Mouse (Mus musculus) limb, embryonic 12.5 days (tissue): Measurements from ENCODE around the gene Dpm2. TPM values are rescaled to one million over a fixed set of nuclear protein-coding genes. Genes with fewer than 3 reads are reported as not detected.

Experiments used
- ATAC-seq: fragments of 200-750 bp; cut with Nextera tagmentation; 2 replicates; pipeline ENCODE4 v1.8.0; 2017; ENCODE audit warnings: low read depth, moderate TSS enrichment; ENCODE audit not compliant: insufficient number of reproducible peaks, insufficient read depth, low FRiP score, low TSS enrichment
- H3K27ac ChIP-seq: fragments of 300-500 bp; sonication (generic); 2 replicates; pipeline ENCODE4 v1.5.1; 2016; ENCODE audit warnings: mild to moderate bottlenecking, moderate library complexity
- H3K27me3 ChIP-seq: fragments of 300-500 bp; sonication (generic); 2 replicates; pipeline ENCODE4 v1.6.1; 2016; ENCODE audit warnings: mild to moderate bottlenecking, moderate library complexity
- H3K36me3 ChIP-seq: fragments of 300-500 bp; sonication (generic); 2 replicates; pipeline ENCODE4 v1.6.1; 2016; ENCODE audit warnings: mild to moderate bottlenecking, moderate library complexity
- H3K4me1 ChIP-seq: fragments of 300-500 bp; sonication (generic); replicated peaks from 2 replicates; pipeline ENCODE4 v1.6.1; 2016
- H3K4me2 ChIP-seq: fragments of 300-500 bp; sonication (generic); 2 replicates; pipeline ENCODE4 v1.6.1; 2016; ENCODE audit warnings: mild to moderate bottlenecking, moderate library complexity
- H3K4me3 ChIP-seq: fragments of 300-500 bp; sonication (generic); replicated peaks from 2 replicates; pipeline ENCODE4 v1.5.1; 2016; ENCODE audit warnings: mild to moderate bottlenecking
- H3K9ac ChIP-seq: fragments of 300-500 bp; sonication (generic); replicated peaks from 2 replicates; pipeline ENCODE4 v1.6.1; 2016; ENCODE audit warnings: mild to moderate bottlenecking, moderate library complexity
- H3K9me3 ChIP-seq: fragments of 300-500 bp; sonication (generic); 2 replicates; pipeline ENCODE4 v1.6.1; 2016; ENCODE audit warnings: mild to moderate bottlenecking, moderate library complexity
- WGBS: fragments of 180-500 bp; shearing (Covaris S2); methylation state at CpG from one replicate; pipeline ENCODE4 v1.1.7; 2016; 5-methylcytosine and 5-hydroxymethylcytosine counted together
- polyA plus RNA-seq: library from polyadenylated mRNA; unstranded; fragments of >200 nt; fragmentation: Nextera tagmentation; extraction: Ambion mirVana; gene quantifications from 2 replicates; pipeline ENCODE4 v1.2.1, GENCODE M21; 2016

The Dpm2 gene
- polyA plus RNA-seq, 1 experiment from 2014 or later, result 99.7 TPM

- ATAC-seq, result no peak
- WGBS, result 88% methylated on average over 5 of the region's 5 CpGs
Observed at GRCm38 (mm10) chr2:32547380-32547779, 23.3 kb upstream of the Dpm2 start.

GRCm38 (mm10) chr2:32547964-32548739 lies 22.5 kb upstream of the Dpm2 start:
- Histone ChIP-seq H3K4me2 (no peak overlapping the region), H3K9ac (no peak overlapping the region), H3K27ac (no peak overlapping the region), H3K9me3 (no peaks in the 10 kb centered on the region), H3K4me1 (peaks cover 21% of the 10 kb centered on the region), H3K36me3 (peaks cover 28% of the 10 kb centered on the region), H3K4me3 (no peak overlapping the region), H3K27me3 (no peaks in the 10 kb centered on the region)
- whole genome bisulfite sequencing, result 88% methylated on average over 7 of the region's 7 CpGs
- ATAC-seq, result no peak

More at GRCm38 (mm10) chr2:32547380-32547779, 23.3 kb upstream of the Dpm2 start:
- Histone ChIP-seq H3K4me3 (no peak overlapping the region), H3K9ac (no peak overlapping the region), H3K27me3 (no peaks in the 10 kb centered on the region), H3K4me1 (peaks cover 23% of the 10 kb centered on the region), H3K4me2 (no peak overlapping the region), H3K36me3 (peaks cover 28% of the 10 kb centered on the region), H3K27ac (no peak overlapping the region), H3K9me3 (no peaks in the 10 kb centered on the region)

- H3K9ac ChIP-seq, result 0 out of 2 replicates have a peak overlapping the region, but pooled peaks have one; percentile 12
- H3K4me3 ChIP-seq, result no peak overlapping the region
- H3K9me3 ChIP-seq, result no peaks in the 10 kb centered on the region
- no peak overlapping the region for H3K4me2 ChIP-seq
- ATAC-seq, result no peak
- no peaks in the 10 kb centered on the region for H3K27me3 ChIP-seq
- peak overlapping the region; percentile 75; the same call in 1 of the 2 replicates for H3K27ac ChIP-seq
- peaks cover 28% of the 10 kb centered on the region for H3K36me3 ChIP-seq
- peaks cover 21% of the 10 kb centered on the region for H3K4me1 ChIP-seq
- 82% methylated on average over 9 of the region's 9 CpGs for WGBS
Observed at GRCm38 (mm10) chr2:32549171-32549570, 21.5 kb upstream of the Dpm2 start.

GRCm38 (mm10) chr2:32549764-32550163 lies 20.9 kb upstream of the Dpm2 start:
- H3K36me3 ChIP-seq, result peaks cover 28% of the 10 kb centered on the region
- H3K4me1 ChIP-seq, result peaks cover 21% of the 10 kb centered on the region
- 39% methylated on average over 6 of the region's 6 CpGs for WGBS
- H3K9ac ChIP-seq, result no peak overlapping the region
- peak overlapping the region; percentile 75 for H3K27ac ChIP-seq
- no peaks in the 10 kb centered on the region for H3K27me3 ChIP-seq
- no peak overlapping the region for H3K4me3 ChIP-seq
- H3K9me3 ChIP-seq, result no peaks in the 10 kb centered on the region
- ATAC-seq, result 0 out of 2 replicates have a peak, but pooled peaks have one; percentile 26
- no peak overlapping the region for H3K4me2 ChIP-seq

- 71% methylated on average over 5 of the region's 5 CpGs for WGBS
- H3K27ac ChIP-seq, result no peak overlapping the region
- H3K4me3 ChIP-seq, result no peak overlapping the region
- H3K9me3 ChIP-seq, result no peaks in the 10 kb centered on the region
- H3K27me3 ChIP-seq, result no peaks in the 10 kb centered on the region
- H3K36me3 ChIP-seq, result peaks cover 24% of the 10 kb centered on the region
- ATAC-seq, result no peak
- peaks cover 31% of the 10 kb centered on the region for H3K4me1 ChIP-seq
- no peak overlapping the region for H3K4me2 ChIP-seq
- no peak overlapping the region for H3K9ac ChIP-seq
Observed at GRCm38 (mm10) chr2:32551236-32551635, 19.4 kb upstream of the Dpm2 start.

- Histone ChIP-seq H3K36me3 (peaks cover 22% of the 10 kb centered on the region), H3K4me3 (no peak overlapping the region), H3K4me1 (peaks cover 40% of the 10 kb centered on the region), H3K9ac (no peak overlapping the region), H3K27me3 (no peaks in the 10 kb centered on the region), H3K4me2 (no peak overlapping the region), H3K27ac (no peak overlapping the region), H3K9me3 (no peaks in the 10 kb centered on the region)
- ATAC-seq, result no peak
- 88% methylated on average over 7 of the region's 7 CpGs for WGBS
Observed at GRCm38 (mm10) chr2:32553592-32554148, 17.0 kb upstream of the Dpm2 start.

GRCm38 (mm10) chr2:32555484-32555883 lies 15.2 kb upstream of the Dpm2 start:
- no peak overlapping the region for H3K4me3 ChIP-seq
- H3K27me3 ChIP-seq, result no peaks in the 10 kb centered on the region
- H3K4me2 ChIP-seq, result no peak overlapping the region
- H3K9me3 ChIP-seq, result no peaks in the 10 kb centered on the region
- no peak for ATAC-seq
- peak overlapping the region; percentile 47 for H3K27ac ChIP-seq
- no peak overlapping the region for H3K9ac ChIP-seq
- WGBS, result 67% methylated on average over 4 of the region's 4 CpGs
- peaks cover 39% of the 10 kb centered on the region for H3K36me3 ChIP-seq
- peaks cover 23% of the 10 kb centered on the region; the same call in 1 of the 2 replicates for H3K4me1 ChIP-seq

- Histone ChIP-seq H3K9ac (no peak overlapping the region), H3K9me3 (no peaks in the 10 kb centered on the region), H3K27ac (no peak overlapping the region), H3K27me3 (no peaks in the 10 kb centered on the region), H3K4me1 (peaks cover 19% of the 10 kb centered on the region; the same call in 1 of the 2 replicates), H3K4me2 (no peak overlapping the region), H3K4me3 (no peak overlapping the region), H3K36me3 (peaks cover 44% of the 10 kb centered on the region)
- no peak for ATAC-seq
- WGBS, result 82% methylated on average over 7 of the region's 7 CpGs
Observed at GRCm38 (mm10) chr2:32556019-32556418, 14.6 kb upstream of the Dpm2 start.

- peaks cover 75% of the 10 kb centered on the region for H3K36me3 ChIP-seq
- 74% methylated on average over 5 of the region's 5 CpGs for WGBS
- H3K4me1 ChIP-seq, result peaks cover 19% of the 10 kb centered on the region; the same call in 1 of the 2 replicates
- peak overlapping the region; percentile 42; the same call in 1 of the 2 replicates for H3K27ac ChIP-seq
- H3K9ac ChIP-seq, result no peak overlapping the region
- ATAC-seq, result 0 out of 2 replicates have a peak, but pooled peaks have one; percentile 12
- H3K27me3 ChIP-seq, result no peaks in the 10 kb centered on the region
- no peaks in the 10 kb centered on the region for H3K9me3 ChIP-seq
- no peak overlapping the region for H3K4me3 ChIP-seq
- no peak overlapping the region for H3K4me2 ChIP-seq
Observed at GRCm38 (mm10) chr2:32559570-32559969, 11.1 kb upstream of the Dpm2 start.

GRCm38 (mm10) chr2:32566536-32567063 lies 4.1 kb upstream of the Dpm2 start:
- Histone ChIP-seq H3K4me2 (no peak overlapping the region), H3K4me1 (peaks cover 5% of the 10 kb centered on the region), H3K4me3 (no peak overlapping the region), H3K9ac (no peak overlapping the region), H3K9me3 (no peaks in the 10 kb centered on the region), H3K27ac (no peak overlapping the region), H3K36me3 (peaks cover 72% of the 10 kb centered on the region), H3K27me3 (no peaks in the 10 kb centered on the region)
- 47% methylated on average over 4 of the region's 4 CpGs for WGBS
- ATAC-seq, result no peak

GRCm38 (mm10) chr2:32568149-32568548 lies 2.5 kb upstream of the Dpm2 start:
- H3K4me3 ChIP-seq, result no peak overlapping the region
- H3K9ac ChIP-seq, result no peak overlapping the region
- no peak for ATAC-seq
- no peaks in the 10 kb centered on the region for H3K27me3 ChIP-seq
- H3K9me3 ChIP-seq, result no peaks in the 10 kb centered on the region
- no peak overlapping the region for H3K27ac ChIP-seq
- no peak overlapping the region for H3K4me2 ChIP-seq
- peaks cover 12% of the 10 kb centered on the region for H3K4me1 ChIP-seq
- WGBS, result 77% methylated on average over 5 of the region's 5 CpGs
- peaks cover 70% of the 10 kb centered on the region for H3K36me3 ChIP-seq
